Mouse (Mus musculus) stomach, embryonic 15.5 days (tissue): ENCODE results near the gene Wscd2. TPM values are rescaled to one million over a fixed set of nuclear protein-coding genes. Genes with fewer than 3 reads are reported as not detected.

Source experiments
- ATAC-seq: fragments of 200-750 bp; cut with Nextera tagmentation; 2 replicates; pipeline ENCODE4 v1.8.0; 2017; ENCODE audit warnings: low read depth, moderate number of reproducible peaks, moderate TSS enrichment; ENCODE audit not compliant: insufficient read depth, low FRiP score
- H3K27ac ChIP-seq: fragments of 300-500 bp; sonication (generic); 2 replicates; pipeline ENCODE4 v1.5.1; 2015; ENCODE audit warnings: mild to moderate bottlenecking, inconsistent platforms
- H3K27me3 ChIP-seq: fragments of 300-500 bp; sonication (generic); replicated peaks from 2 replicates; pipeline ENCODE4 v1.6.1; 2015; ENCODE audit warnings: inconsistent platforms
- H3K36me3 ChIP-seq: fragments of 300-500 bp; sonication (generic); 2 replicates; pipeline ENCODE4 v1.6.1; 2015; ENCODE audit warnings: inconsistent platforms
- H3K4me1 ChIP-seq: fragments of 300-500 bp; sonication (generic); 2 replicates; pipeline ENCODE4 v1.6.1; 2015; ENCODE audit warnings: inconsistent platforms
- H3K4me2 ChIP-seq: fragments of 300-500 bp; sonication (generic); 2 replicates; pipeline ENCODE4 v1.6.1; 2015; ENCODE audit warnings: mild to moderate bottlenecking, inconsistent platforms
- H3K4me3 ChIP-seq: fragments of 300-500 bp; sonication (generic); replicated peaks from 2 replicates; pipeline ENCODE4 v1.5.1; 2015; ENCODE audit warnings: inconsistent platforms
- H3K9ac ChIP-seq: fragments of 300-500 bp; sonication (generic); 2 replicates; pipeline ENCODE4 v1.6.1; 2015; ENCODE audit warnings: inconsistent platforms
- H3K9me3 ChIP-seq: fragments of 300-500 bp; sonication (generic); 2 replicates; pipeline ENCODE4 v1.6.1; 2016; ENCODE audit warnings: inconsistent platforms
- WGBS: fragments of 180-500 bp; shearing (Covaris S2); methylation state at CpG from one replicate; pipeline ENCODE4 v1.1.7; 2015; 5-methylcytosine and 5-hydroxymethylcytosine counted together
- polyA plus RNA-seq: library from polyadenylated mRNA; unstranded; fragments of >200 nt; fragmentation: Nextera tagmentation; extraction: Ambion mirVana; gene quantifications from 2 replicates; pipeline ENCODE4 v1.2.1, GENCODE M21; 2015

Gene Wscd2
- polyA plus RNA-seq, 1 experiment from 2014 or later = 6.5 TPM

DNA sequence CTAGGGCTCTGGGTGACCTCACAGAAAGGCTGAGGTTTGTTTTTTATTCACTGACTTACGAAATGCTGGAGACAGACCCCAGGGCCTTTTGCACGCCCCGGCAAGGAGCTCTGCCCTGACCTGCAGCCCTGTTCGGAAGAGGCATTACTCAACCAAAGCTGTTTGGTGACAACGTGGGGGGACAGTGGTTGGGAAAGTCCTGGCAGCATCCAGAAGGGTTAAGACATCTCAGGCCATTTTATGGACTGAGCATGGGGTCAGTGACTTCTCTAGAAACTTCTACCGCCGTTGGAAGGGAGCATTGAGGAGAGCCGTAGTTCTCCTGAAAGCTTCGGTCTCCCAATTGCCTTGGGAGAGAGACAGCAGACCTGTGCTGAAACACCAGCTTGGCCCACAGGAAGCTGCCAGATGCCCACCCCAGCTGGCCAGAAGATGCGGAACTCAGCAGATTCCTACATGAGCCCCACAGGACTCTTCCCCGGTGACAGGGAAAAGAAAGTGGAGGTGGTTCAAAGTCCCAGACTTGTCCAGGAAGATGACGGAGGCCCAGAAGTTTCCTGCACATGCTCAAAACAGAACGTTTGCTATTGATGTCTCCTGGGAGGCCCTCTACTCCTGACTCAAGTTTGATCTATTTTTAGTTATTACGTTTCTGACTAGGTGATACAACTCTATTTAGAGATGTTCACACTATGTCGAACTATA is 145.9 kb downstream of the Wscd2 start:
- H3K4me3 ChIP-seq = no peak overlapping the region
- 70% methylated on average over 15 of the region's 15 CpGs for WGBS
- no peak overlapping the region for H3K4me2 ChIP-seq
- ATAC-seq = no peak
- H3K9ac ChIP-seq = no peak overlapping the region
- H3K27ac ChIP-seq = no peak overlapping the region
- peaks cover 17% of the 10 kb centered on the region for H3K4me1 ChIP-seq
- H3K9me3 ChIP-seq = no peaks in the 10 kb centered on the region
- H3K27me3 ChIP-seq = no peaks in the 10 kb centered on the region
- H3K36me3 ChIP-seq = no peaks in the 10 kb centered on the region

DNA sequence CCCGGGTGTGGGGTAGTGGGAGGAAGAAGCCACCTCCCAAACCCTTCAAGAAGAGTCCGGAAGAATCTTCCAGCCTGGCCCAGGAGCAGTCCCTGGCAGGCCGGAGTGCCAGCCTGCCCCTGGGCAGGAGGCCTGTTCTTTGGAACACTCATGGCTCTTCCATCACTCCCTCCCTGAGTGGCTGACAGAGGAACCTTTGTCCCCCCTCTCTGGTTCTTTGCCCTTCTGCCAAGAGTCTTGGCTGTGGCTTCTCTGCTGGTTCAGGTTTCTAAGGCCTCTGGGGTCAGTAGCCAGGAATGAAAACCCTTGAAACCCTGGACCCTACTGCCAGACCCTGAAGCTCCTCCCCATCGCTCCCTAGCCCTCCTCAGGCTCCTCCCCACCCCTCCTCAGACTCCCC is 147.5 kb downstream of the Wscd2 start:
- H3K36me3 ChIP-seq = no peaks in the 10 kb centered on the region
- H3K27me3 ChIP-seq = no peaks in the 10 kb centered on the region
- ATAC-seq = no peak
- H3K4me3 ChIP-seq = no peak overlapping the region
- H3K9me3 ChIP-seq = no peaks in the 10 kb centered on the region
- H3K9ac ChIP-seq = no peak overlapping the region
- H3K4me2 ChIP-seq = no peak overlapping the region
- H3K27ac ChIP-seq = no peak overlapping the region
- peaks cover 17% of the 10 kb centered on the region for H3K4me1 ChIP-seq
- 75% methylated on average over 4 of the region's 4 CpGs for WGBS

GRCm38 (mm10) chr5:113638055-113638454 is 147.9 kb downstream of the Wscd2 start:
- no peak overlapping the region for H3K9ac ChIP-seq
- WGBS = 77% methylated on average over 12 of the region's 12 CpGs
- H3K4me1 ChIP-seq = peaks cover 14% of the 10 kb centered on the region
- no peaks in the 10 kb centered on the region for H3K36me3 ChIP-seq
- H3K9me3 ChIP-seq = no peaks in the 10 kb centered on the region
- H3K27me3 ChIP-seq = no peaks in the 10 kb centered on the region
- no peak overlapping the region for H3K27ac ChIP-seq
- no peak overlapping the region for H3K4me2 ChIP-seq
- ATAC-seq = no peak
- H3K4me3 ChIP-seq = no peak overlapping the region

DNA sequence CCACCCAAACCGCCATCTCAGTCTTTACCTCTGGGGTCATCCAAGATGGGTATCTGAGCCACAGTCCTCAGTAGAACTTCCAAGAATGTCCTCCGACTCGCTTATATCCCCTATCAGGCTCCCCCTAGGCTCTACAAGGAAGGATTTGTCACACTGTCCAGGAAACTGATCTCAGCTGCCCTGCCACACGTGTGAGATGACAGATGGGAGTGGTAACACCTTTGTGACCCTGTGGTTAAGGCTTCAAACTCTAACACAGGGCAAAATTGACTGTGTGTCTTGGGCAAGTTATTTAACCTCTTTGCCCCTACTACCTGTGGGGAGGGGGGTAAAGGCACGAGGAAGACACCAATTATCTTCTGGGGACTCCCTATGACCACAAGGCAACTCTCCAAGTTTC is 149.0 kb downstream of the Wscd2 start:
- H3K4me1 ChIP-seq = peaks cover 7% of the 10 kb centered on the region
- H3K9ac ChIP-seq = no peak overlapping the region
- H3K9me3 ChIP-seq = no peaks in the 10 kb centered on the region
- no peak overlapping the region for H3K4me3 ChIP-seq
- no peak overlapping the region for H3K27ac ChIP-seq
- no peak overlapping the region for H3K4me2 ChIP-seq
- no peaks in the 10 kb centered on the region for H3K27me3 ChIP-seq
- no peak for ATAC-seq
- no peaks in the 10 kb centered on the region for H3K36me3 ChIP-seq
- WGBS = 60% methylated on average over 5 of the region's 5 CpGs

Other genes with a start within 250 kb of the Wscd2 start
- 6.9 and 8.8 TPM in 2 replicates for gene Sgsm1, start 179.5 kb upstream of the Wscd2 start, polyA plus RNA-seq
- not detected in 2 replicates for gene Aym1, start 133.0 kb upstream of the Wscd2 start, polyA plus RNA-seq
- gene Cmklr1, start 160.1 kb downstream of the Wscd2 start, polyA plus RNA-seq = 4.4 and 5.1 TPM in 2 replicates
- not detected in 2 replicates for gene 1700069L16Rik, start 234.4 kb downstream of the Wscd2 start, polyA plus RNA-seq
- gene Ficd, start 245.5 kb downstream of the Wscd2 start, polyA plus RNA-seq = 7.1 and 7.6 TPM in 2 replicates